Mouse (Mus musculus) liver, embryonic 14.5 days (tissue): ENCODE results near the gene Gm9913. TPM values are rescaled to one million over a fixed set of nuclear protein-coding genes. Genes with fewer than 3 reads are reported as not detected.

Experiments used
- ATAC-seq: fragments of 200-750 bp; cut with Nextera tagmentation; 2 replicates; pipeline ENCODE4 v1.8.0; 2017; ENCODE audit warnings: moderate number of reproducible peaks, mild to moderate bottlenecking, moderate library complexity; ENCODE audit not compliant: insufficient read depth
- DNase-seq, 3 experiments: peaks; one replicate each; pipeline ENCODE4 v3.0.0-alpha.2; 2012 to 2013; ENCODE audit warnings: low read depth in 3 of 3, low spot score in 3 of 3
- H3K27ac ChIP-seq: fragments of 300-500 bp; sonication (generic); 2 replicates; pipeline ENCODE4 v1.5.1; 2014; ENCODE audit warnings: moderate library complexity, mild to moderate bottlenecking, control low read depth, inconsistent platforms
- H3K27me3 ChIP-seq: fragments of 300-500 bp; sonication (generic); 2 replicates; pipeline ENCODE4 v1.6.1; 2014; ENCODE audit warnings: mild to moderate bottlenecking, low read length, moderate library complexity; ENCODE audit not compliant: control insufficient read depth, insufficient read depth
- H3K36me3 ChIP-seq: fragments of 300-500 bp; sonication (generic); replicated peaks from 2 replicates; pipeline ENCODE4 v1.6.1; 2014; ENCODE audit warnings: low read depth; ENCODE audit not compliant: control insufficient read depth, insufficient read depth
- H3K4me1 ChIP-seq, 2 experiments: fragments of 200-500 bp in 1 of 2; fragments of 300-500 bp in 1 of 2; sonication (generic) in 1 of 2; replicated peaks; 2 replicates each; pipeline ENCODE4 v1.6.1; 2012 to 2014; ENCODE audit warnings: antibody characterized with exemption in 1 of 2, inconsistent platforms in 1 of 2, low read length in 1 of 2; ENCODE audit not compliant: control insufficient read depth in 2 of 2, insufficient read depth in 2 of 2
- H3K4me2 ChIP-seq: fragments of 300-500 bp; sonication (generic); 2 replicates; pipeline ENCODE4 v1.6.1; 2014; ENCODE audit warnings: low read depth, mild to moderate bottlenecking, control low read depth, moderate library complexity
- H3K4me3 ChIP-seq, 2 experiments: fragments of 200-500 bp in 1 of 2; fragments of 300-500 bp in 1 of 2; sonication (generic) in 1 of 2; 2 replicates each; pipeline ENCODE4 v1.5.1; 2012 to 2014; ENCODE audit warnings: low read depth in 2 of 2, low read length in 2 of 2, mild to moderate bottlenecking in 2 of 2, control low read depth in 1 of 2, inconsistent platforms in 1 of 2, moderate library complexity in 1 of 2; ENCODE audit not compliant: insufficient read depth in 1 of 2
- H3K9ac ChIP-seq: fragments of 300-500 bp; sonication (generic); replicated peaks from 2 replicates; pipeline ENCODE4 v1.6.1; 2014; ENCODE audit warnings: mild to moderate bottlenecking, control low read depth, moderate library complexity
- H3K9me3 ChIP-seq: fragments of 300-500 bp; sonication (generic); 2 replicates; pipeline ENCODE4 v1.6.1; 2016; ENCODE audit warnings: low read length, mixed read lengths; ENCODE audit not compliant: control insufficient read depth
- CTCF ChIP-seq: IDR thresholded peaks from 2 replicates; pipeline ENCODE4 v1.5.1; 2016; ENCODE audit warnings: antibody characterized with exemption, low read depth, control low read depth
- EP300 ChIP-seq: IDR thresholded peaks from 2 replicates; pipeline ENCODE4 v1.6.1; 2016; ENCODE audit warnings: antibody characterized with exemption, low read depth
- WGBS: fragments of 180-500 bp; shearing (Covaris S2); extraction: QIAGEN DNeasy Blood & Tissue Kit; methylation state at CpG from one replicate; pipeline ENCODE4 v1.1.7; 2014; ENCODE audit not compliant: insufficient replicate concordance; 5-methylcytosine and 5-hydroxymethylcytosine counted together
- polyA plus RNA-seq, 2 experiments: library from polyadenylated mRNA; depleted of rRNA in 1 of 2; stranded (reverse) in 1 of 2; unstranded in 1 of 2; fragments of >200 nt; fragmentation: Nextera tagmentation in 1 of 2; extraction: Ambion mirVana in 1 of 2; gene quantifications; 2 replicates each; pipeline versions ENCODE4 v1.2.1 to v1.2.3; 2012 to 2014

The Gm9913 gene
- polyA plus RNA-seq, 2 experiments, result not detected

DNA sequence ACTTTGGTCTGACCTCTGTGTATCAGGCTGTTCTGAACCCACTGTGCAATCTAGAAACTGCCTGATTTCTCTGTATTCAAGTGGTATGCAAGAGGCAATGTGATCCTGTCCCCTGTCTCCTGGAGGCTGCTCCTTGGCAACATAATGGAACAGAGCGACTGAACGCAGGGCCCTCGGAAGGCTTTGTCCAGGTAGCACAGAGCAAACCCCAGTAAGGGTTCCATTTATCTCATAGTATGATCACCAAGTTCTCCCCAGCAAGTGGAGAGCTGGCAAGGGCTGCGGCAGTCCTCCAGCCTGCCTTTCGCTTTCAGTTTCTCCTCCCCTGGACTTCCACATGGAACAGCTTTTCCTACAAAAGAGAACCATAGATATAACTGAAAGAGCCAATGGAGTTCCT, 3.5 kb downstream of the Gm9913 start:
- H3K27ac ChIP-seq, result no peak overlapping the region
- no peak for ATAC-seq
- no peaks in the 10 kb centered on the region for H3K36me3 ChIP-seq
- no peak for TF ChIP-seq EP300
- no peak for TF ChIP-seq CTCF
- no peaks in the 10 kb centered on the region for H3K9me3 ChIP-seq
- H3K4me3 ChIP-seq, result no peak overlapping the region
- no peak overlapping the region for H3K4me2 ChIP-seq
- no peaks in the 10 kb centered on the region for H3K4me1 ChIP-seq
- 63% methylated on average over 5 of the region's 5 CpGs for WGBS
- H3K27me3 ChIP-seq, result peaks cover 42% of the 10 kb centered on the region
- no peak for DNase-seq
- no peak overlapping the region for H3K9ac ChIP-seq

DNA sequence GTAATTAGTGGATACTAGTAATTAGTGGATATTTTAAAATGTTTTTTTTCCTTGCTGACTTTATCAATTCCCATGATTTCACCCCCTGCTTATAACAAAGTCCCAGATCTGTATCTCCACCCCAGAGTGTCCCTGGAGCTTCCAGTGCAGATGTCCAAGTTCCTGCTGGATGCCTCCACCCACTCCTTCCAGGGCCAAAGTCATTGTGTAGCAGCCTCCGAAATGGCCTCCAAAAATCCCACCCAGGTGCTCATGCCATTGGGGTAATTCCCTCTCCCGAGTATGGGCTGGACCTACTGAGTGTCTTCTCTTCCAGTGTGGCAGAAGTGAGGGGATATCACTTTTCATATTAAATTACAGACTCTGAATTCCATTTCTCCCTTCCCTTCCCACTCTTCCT, 5.9 kb downstream of the Gm9913 start:
- no peak for ATAC-seq
- DNase-seq, result no peak
- H3K4me3 ChIP-seq, result no peak overlapping the region
- WGBS, result 62% methylated on average over 2 of the region's 2 CpGs
- peaks cover 24% of the 10 kb centered on the region for H3K27me3 ChIP-seq
- TF ChIP-seq EP300 (no peak), CTCF (no peak)
- H3K4me2 ChIP-seq, result no peak overlapping the region
- H3K4me1 ChIP-seq, result peaks cover 0 to 6% of the 10 kb centered on the region in 2 experiments; a peak in 2 of 4 replicates
- no peak overlapping the region for H3K27ac ChIP-seq
- H3K9me3 ChIP-seq, result no peaks in the 10 kb centered on the region
- no peak overlapping the region for H3K9ac ChIP-seq
- no peaks in the 10 kb centered on the region for H3K36me3 ChIP-seq

DNA sequence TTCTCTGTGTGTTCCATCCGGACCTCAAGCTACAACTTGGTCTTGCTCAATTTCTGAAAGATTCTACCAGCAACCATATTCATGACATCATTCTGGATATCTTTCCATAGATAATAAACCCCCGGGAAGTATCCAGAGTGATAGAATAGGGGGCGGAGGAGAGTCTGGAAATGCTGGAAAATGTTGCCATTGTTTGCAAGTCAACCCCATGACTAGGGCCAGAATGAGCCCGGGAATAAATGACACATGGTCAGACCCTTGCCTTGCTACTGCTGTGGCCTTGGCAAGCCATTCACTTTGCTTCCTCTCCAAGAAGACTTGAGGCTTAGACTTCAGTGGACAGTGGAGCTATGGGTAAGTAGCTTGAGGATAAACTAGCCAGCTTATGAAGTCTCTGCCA, 7.0 kb downstream of the Gm9913 start:
- no peak overlapping the region for H3K9ac ChIP-seq
- no peak for DNase-seq
- H3K9me3 ChIP-seq, result no peaks in the 10 kb centered on the region
- H3K4me2 ChIP-seq, result no peak overlapping the region
- no peaks in the 10 kb centered on the region for H3K36me3 ChIP-seq
- 55% methylated on average over 4 of the region's 4 CpGs for WGBS
- peaks cover 3 to 17% of the 10 kb centered on the region in 2 experiments for H3K4me1 ChIP-seq
- no peak overlapping the region for H3K27ac ChIP-seq
- H3K4me3 ChIP-seq, result no peak overlapping the region
- peaks cover 13% of the 10 kb centered on the region for H3K27me3 ChIP-seq
- ATAC-seq, result no peak
- no peak for TF ChIP-seq EP300
- no peak for TF ChIP-seq CTCF

DNA sequence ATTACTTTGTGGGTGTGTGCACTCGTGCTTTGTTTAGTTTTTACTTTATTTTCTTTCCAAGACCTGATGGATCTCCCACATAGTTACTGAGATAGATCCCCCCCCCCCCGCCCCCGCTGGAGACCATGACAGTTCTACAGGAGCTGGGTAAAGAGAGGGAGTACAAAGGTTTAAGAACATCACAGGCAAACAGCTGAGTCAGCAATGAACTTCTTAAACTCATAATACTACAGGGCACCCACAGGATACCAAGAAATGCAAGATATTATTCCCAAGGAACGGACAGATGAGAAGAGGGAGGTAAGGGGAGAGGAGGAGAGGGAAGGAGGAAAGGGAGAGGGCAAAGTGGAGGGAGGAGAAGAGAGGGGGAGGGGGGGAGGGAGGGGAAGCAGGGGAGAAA, 7.7 kb downstream of the Gm9913 start:
- WGBS, result 59% methylated on average over 4 of the region's 4 CpGs
- Histone ChIP-seq H3K9me3 (no peaks in the 10 kb centered on the region), H3K4me2 (no peak overlapping the region), H3K9ac (no peak overlapping the region), H3K4me1 (peaks cover 3 to 17% of the 10 kb centered on the region in 2 experiments), H3K27ac (no peak overlapping the region), H3K4me3 (no peak overlapping the region), H3K27me3 (peaks cover 6% of the 10 kb centered on the region), H3K36me3 (no peaks in the 10 kb centered on the region)
- ATAC-seq (no peak), DNase-seq (no peak)
- TF ChIP-seq EP300, result no peak
- no peak for TF ChIP-seq CTCF

DNA sequence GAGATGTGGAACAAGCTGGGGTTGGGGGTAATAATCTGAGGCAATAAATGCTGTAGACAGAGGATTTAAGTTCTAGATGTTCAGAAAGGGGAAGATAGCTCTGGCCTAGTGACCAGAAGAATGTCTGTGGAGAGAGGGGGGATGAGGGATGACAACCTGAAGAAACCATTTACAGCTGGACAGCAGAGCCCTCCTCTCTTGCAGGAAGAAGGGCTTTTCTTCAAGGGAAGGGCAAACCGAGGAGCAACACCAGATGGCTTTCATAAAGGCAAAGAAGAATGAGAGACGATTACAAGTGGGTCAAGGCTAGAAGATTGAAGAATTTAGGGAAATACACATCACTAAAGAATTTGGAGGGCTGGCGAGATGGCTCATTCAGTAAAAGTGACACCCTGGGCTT, 9.5 kb downstream of the Gm9913 start:
- no peak for DNase-seq
- Histone ChIP-seq H3K36me3 (no peaks in the 10 kb centered on the region), H3K27me3 (no peaks in the 10 kb centered on the region; the same call in 1 of the 2 replicates), H3K4me1 (peaks cover 3 to 17% of the 10 kb centered on the region in 2 experiments), H3K27ac (no peak overlapping the region), H3K4me2 (no peak overlapping the region), H3K9me3 (no peaks in the 10 kb centered on the region), H3K4me3 (no peak overlapping the region), H3K9ac (no peak overlapping the region)
- no peak for ATAC-seq
- TF ChIP-seq EP300 (no peak), CTCF (no peak)
- WGBS, result 52% methylated on average over 3 of the region's 3 CpGs
